Mouse (Mus musculus) 3134 (cell line): Measurements from ENCODE around the gene Brpf1.
A peak's percentile ranks its signal among the peaks of the same experiment; 100 is the strongest.

Source experiments
- DNase-seq: peaks from one replicate; pipeline ENCODE4 v3.0.0-alpha.2; 2011; ENCODE audit warnings: low spot score; ENCODE audit not compliant: insufficient read length; ENCODE audit errors: extremely low read depth

Brpf1 gene

GRCm38 (mm10) chr6:113351653-113352052 lies 44.7 kb downstream of the Brpf1 start:
- DNase-seq, result no peak

- DNase-seq, result no peak
Observed at GRCm38 (mm10) chr6:113352820-113353219, 45.9 kb downstream of the Brpf1 start.

GRCm38 (mm10) chr6:113353696-113354095 lies 46.8 kb downstream of the Brpf1 start:
- no peak for DNase-seq

- DNase-seq, result no peak
Observed at GRCm38 (mm10) chr6:113361476-113361875, 54.5 kb downstream of the Brpf1 start.

- DNase-seq, result peak; percentile 69
Observed at GRCm38 (mm10) chr6:113362241-113362640, 55.3 kb downstream of the Brpf1 start.

GRCm38 (mm10) chr6:113364518-113365135 lies 57.7 kb downstream of the Brpf1 start:
- DNase-seq, result no peak

- no peak for DNase-seq
Observed at GRCm38 (mm10) chr6:113366639-113367038, 59.7 kb downstream of the Brpf1 start.

- DNase-seq, result no peak
Observed at GRCm38 (mm10) chr6:113367574-113367973, 60.6 kb downstream of the Brpf1 start.

- DNase-seq, result no peak
Observed at GRCm38 (mm10) chr6:113368124-113368523, 61.2 kb downstream of the Brpf1 start.

GRCm38 (mm10) chr6:113368577-113368976 lies 61.6 kb downstream of the Brpf1 start:
- no peak for DNase-seq

GRCm38 (mm10) chr6:113370194-113370929 lies 63.4 kb downstream of the Brpf1 start:
- no peak for DNase-seq

- no peak for DNase-seq
Observed at GRCm38 (mm10) chr6:113373491-113373890, 66.6 kb downstream of the Brpf1 start.
